Mouse (Mus musculus) layer of hippocampus, postnatal 10 days (tissue): ENCODE data around the gene Gmds. TPM values are rescaled to one million over a fixed set of nuclear protein-coding genes. Genes with fewer than 3 reads are reported as not detected.

Experiments
- DNase-seq, 2 experiments: peaks; one replicate each; pipeline ENCODE4 v3.0.0; 2021; ENCODE audit warnings: low spot score in 2 of 2
- total RNA-seq, 2 experiments: library from RNA; stranded (reverse); gene quantifications; 2 replicates each; pipeline ENCODE4 v1.2.3; 2021

The Gmds gene
- total RNA-seq, 2 experiments from 2014 or later = 19.4 to 21.1 TPM

DNA sequence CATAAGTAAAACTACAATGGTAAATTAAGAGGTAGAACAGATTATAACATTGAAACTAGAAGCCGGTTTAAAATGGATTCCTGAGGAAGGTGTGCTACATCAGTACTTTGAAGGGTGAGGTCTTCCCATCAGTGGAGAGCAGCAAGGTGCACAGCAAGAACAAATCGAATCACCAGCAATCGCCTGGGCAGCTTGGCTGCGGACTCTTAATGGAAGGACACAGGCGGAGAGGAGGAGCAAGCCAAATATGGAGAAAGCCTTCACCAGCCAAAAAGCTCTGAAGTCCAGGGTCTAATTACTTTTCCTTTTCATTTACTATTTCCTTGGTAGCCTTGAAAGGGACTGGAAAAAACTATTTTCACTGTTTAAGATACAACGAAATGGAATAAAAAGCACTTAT lies 170.7 kb downstream of the Gmds start:
- DNase-seq = no peak

GRCm38 (mm10) chr13:32165581-32165980 lies 173.0 kb downstream of the Gmds start:
- no peak for DNase-seq

GRCm38 (mm10) chr13:32161567-32161966 lies 177.0 kb downstream of the Gmds start:
- no peak for DNase-seq

- no peak for DNase-seq
These were observed 180.3 kb downstream of the Gmds start for GRCm38 (mm10) chr13:32158240-32158639.

GRCm38 (mm10) chr13:32145916-32146315 lies 192.6 kb downstream of the Gmds start:
- no peak for DNase-seq

DNA sequence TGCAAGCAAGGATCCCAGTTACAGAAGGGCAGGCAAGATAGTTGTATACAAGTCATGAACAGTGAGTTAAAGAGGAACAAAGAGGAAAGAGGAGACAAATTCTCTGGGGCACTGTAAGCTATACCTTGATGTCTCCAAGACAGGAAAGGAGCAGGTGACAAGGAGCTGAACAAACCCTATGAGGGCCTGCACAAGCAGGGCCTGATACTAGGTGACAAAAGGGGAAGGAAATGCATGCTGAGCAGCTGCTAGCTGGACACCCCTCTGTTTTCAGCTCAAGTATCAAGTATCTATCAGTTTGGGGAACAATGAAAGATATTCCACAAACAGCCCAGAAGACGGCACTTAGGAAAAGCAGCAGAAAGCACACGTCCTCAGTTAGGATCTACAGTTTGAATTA lies 193.4 kb downstream of the Gmds start:
- no peak for DNase-seq

DNA sequence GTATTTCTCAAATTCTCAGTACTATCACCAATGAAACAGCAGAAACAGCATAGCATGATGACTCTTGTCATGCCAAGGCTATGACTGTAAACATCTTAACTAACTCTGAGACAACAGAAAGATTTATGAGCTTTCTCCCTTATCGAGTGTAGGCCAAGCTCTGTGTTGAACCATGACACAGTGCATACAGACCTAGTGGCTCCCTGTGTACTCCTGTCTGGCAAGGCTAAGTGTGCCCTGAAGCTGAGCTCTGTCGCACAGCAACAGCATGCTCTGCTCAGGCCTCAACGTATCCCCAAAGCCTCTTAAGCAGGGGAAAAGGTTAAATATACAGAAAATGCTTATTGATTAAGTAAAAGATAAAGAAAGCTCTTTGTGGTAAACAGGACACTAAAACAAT lies 194.9 kb downstream of the Gmds start:
- DNase-seq = no peak

DNA sequence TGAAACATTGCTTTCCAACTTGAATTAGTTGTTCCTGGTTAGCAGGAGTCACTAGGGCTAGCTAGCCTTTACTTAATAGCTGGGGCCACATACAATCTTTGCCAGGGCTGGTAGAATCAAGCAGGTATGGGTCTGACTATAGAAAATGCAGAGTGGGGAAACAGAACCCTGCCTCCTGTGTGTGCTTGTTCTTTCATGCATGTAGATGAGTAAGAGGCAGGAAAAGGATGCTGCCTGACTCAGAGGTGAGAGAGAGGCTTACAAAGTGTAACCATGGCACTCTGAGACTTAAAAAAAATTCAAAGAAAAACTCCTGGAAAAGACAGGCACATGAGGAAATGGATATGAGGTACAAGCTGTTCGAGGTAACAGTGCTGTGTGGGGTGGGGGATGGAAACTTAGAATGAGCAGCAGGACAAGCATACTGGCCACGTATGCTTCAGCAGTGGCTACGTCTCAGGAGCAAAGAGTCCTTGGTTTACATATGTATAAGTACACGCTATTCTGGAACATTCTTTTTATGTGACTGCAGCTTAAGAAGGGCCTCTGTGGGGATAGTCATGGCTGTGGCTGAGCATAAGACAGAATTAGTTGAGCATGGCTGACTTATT lies 203.8 kb downstream of the Gmds start:
- DNase-seq = no peak

- DNase-seq = no peak
These were observed 208.6 kb downstream of the Gmds start for GRCm38 (mm10) chr13:32129970-32130369.

- DNase-seq = no peak
These were observed 220.2 kb downstream of the Gmds start for GRCm38 (mm10) chr13:32118386-32118785.

GRCm38 (mm10) chr13:32115468-32115867 lies 223.1 kb downstream of the Gmds start:
- no peak for DNase-seq

- DNase-seq = no peak
These were observed 224.7 kb downstream of the Gmds start for GRCm38 (mm10) chr13:32113875-32114274.

DNA sequence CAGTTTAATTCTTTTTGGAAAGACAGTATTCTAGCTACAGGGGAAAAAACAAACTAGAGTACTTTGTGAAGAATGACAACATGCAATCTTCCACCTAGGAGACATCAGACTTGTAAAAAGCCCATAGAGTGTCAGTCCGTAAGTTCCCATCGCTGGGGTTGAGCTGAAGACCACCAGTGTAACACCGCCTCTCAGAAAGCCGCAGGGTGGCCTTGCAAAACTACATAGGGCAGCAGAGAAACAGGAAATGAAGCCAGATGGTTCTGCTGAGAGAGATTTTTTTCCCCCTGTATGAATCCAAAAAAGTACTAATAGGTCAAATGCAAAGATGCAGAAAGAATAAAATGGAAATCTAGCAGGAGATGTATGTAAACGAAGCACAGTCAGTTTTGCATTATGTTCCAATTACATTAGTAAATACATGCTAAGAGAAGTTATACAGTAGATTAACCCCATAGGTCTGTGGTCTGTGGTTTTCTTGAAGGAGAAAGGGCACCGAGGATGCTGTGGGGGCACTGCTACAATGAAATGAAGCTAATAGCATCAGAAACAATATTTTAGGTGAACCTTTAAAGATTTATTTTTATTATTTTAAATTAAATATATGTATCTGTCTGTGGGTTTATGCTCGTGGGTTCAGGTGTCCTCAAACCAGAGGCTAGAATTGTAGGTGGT lies 250.1 kb downstream of the Gmds start:
- no peak for DNase-seq

DNA sequence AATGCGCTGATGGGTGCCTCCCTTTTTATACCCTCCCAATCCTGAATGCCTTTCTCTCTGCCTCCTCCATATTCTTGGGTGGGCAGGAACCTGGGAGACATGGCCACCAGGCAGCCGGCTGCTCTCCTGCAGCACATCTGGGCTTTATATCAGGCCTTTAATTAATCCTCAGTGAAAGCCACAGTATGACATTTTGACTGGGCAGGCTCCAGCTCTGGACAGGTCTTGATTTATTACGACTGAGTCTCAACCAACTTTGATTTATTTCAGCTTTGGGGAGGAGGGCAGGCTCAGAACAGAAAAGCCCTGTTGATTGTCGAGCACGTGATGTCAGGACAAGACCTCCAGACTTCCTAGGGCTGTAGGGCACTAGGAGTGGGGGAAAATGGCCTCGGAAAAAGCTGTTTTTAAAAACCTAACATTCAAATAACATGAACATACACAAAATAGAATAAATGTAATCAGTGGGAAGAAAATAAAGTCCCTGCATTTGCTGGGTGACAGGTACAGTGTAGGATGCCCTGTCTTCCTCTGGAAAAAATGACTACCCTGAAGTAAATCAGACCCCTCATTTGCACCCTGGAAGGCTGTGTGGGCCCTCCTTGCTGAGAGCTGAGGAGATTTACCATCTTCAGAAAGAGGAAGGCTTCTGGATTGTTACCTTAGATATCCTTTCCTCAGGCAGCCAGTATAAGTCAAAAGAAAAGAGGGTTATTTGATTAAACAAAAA lies 257.9 kb downstream of the Gmds start:
- DNase-seq = no peak

DNA sequence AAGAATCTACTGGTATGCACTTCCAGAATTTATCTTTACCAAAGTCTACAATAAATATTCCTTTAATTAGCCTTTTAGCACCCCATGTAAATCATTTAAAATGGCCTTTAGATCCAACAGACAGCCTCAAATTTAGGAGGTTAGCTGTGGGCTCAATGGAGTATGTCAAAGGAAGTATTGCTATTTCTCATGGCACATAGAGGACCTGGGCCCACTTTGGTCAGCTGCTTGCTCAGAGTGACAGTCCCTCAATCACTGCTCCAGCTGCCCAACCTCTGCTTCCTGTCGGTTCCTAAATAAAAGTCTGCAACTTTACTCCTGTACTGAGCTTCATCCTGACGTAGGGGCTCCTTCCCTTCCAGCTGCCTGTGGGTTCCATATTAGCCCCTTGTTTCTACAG lies 264.9 kb downstream of the Gmds start:
- no peak for DNase-seq

GRCm38 (mm10) chr13:32055321-32055720 lies 283.2 kb downstream of the Gmds start:
- no peak for DNase-seq

DNA sequence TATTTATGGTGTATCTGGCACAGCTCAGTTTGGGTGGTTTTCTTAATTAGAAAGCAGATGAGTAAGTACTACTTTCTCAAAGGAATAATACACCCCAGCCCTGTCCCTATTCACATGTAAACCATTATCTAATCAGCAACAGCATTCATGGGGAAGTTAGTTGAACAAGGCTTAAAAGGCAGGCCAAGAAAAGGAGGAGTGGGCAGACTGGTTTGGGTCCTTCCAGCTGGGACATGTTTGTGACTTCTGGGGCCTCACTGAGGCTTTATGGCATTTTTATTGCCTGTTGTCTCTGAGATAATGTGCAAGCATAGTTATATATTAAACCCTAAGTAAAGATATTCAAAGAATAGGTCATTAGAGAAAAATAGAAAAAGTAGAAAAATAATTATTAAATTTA lies 285.0 kb downstream of the Gmds start:
- DNase-seq = no peak

- DNase-seq = no peak
These were observed 290.3 kb downstream of the Gmds start for GRCm38 (mm10) chr13:32047980-32048959.

DNA sequence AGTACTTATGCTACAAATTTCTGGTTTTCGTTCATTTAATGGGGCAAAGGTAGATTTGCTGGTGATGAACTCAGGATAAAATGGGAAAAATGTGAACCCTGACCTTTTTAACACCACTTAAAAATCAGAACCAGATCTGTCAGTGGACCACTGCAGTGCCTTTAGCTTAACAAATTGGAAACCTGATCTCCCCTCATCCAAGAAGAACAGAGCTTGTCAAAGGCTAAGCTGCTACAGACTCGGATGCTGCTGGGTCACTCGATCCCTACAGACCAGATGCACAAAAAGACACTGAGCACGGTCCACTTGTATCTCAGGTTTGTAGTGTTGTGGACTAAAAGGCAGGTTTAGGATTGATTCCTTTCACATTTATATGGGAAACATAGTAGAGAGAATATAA lies 291.6 kb downstream of the Gmds start:
- no peak for DNase-seq

GRCm38 (mm10) chr13:32042748-32043147 lies 295.8 kb downstream of the Gmds start:
- DNase-seq = no peak

DNA sequence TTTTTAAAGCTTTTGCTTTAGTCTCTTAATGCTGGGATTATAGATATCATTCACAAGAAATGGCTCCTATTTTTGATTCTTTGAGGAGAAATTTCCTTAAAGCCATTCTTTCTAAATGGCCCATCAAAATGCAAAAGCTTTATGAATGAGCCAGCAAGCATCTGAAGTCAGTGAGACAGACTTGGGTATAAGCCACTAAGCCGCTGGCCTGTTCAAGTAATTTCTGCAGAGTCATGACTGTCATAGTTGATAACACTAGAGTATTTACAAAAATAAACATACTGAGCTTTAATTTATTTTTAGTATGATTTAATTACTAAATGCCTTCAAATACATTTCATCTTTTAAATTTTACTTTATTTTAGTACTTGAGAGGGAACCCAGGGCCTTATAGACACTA lies 297.7 kb downstream of the Gmds start:
- no peak for DNase-seq
